Mouse (Mus musculus): ENCODE results near the gene Prpsap2.
"Not testable (repeated sequence)": the region's sequence is repeated elsewhere in the genome, so short reads cannot be mapped to it uniquely, and the experiment has no call there.

The Prpsap2 gene

GRCm38 (mm10) chr11:61761584-61762407 is at the start of gene Prpsap2:
Prpsap2 (minus strand) TSS chr11:61762088.
- DNase-seq = peak; percentile 99

- DNase-seq = no peak
These were observed 47.9 kb upstream of the Prpsap2 start for GRCm38 (mm10) chr11:61809793-61810192.

GRCm38 (mm10) chr11:61808551-61809117 is 46.7 kb upstream of the Prpsap2 start:
- DNase-seq = no peak

GRCm38 (mm10) chr11:61793441-61793840 is 31.6 kb upstream of the Prpsap2 start:
- DNase-seq = no peak

GRCm38 (mm10) chr11:61788550-61788949 is 26.7 kb upstream of the Prpsap2 start:
- no peak for DNase-seq

- not testable (repeated sequence) for DNase-seq
These were observed 20.6 kb upstream of the Prpsap2 start for GRCm38 (mm10) chr11:61782526-61782925.

- DNase-seq = no peak
These were observed 12.8 kb upstream of the Prpsap2 start for GRCm38 (mm10) chr11:61774551-61775149.

- no peak for DNase-seq
These were observed 1.4 kb downstream of the Prpsap2 start for GRCm38 (mm10) chr11:61760518-61760917.

GRCm38 (mm10) chr11:61757151-61757550 is 4.7 kb downstream of the Prpsap2 start:
- DNase-seq = no peak

GRCm38 (mm10) chr11:61751612-61752011 is 10.3 kb downstream of the Prpsap2 start:
- DNase-seq = no peak

- no peak for DNase-seq
These were observed 14.7 kb downstream of the Prpsap2 start for GRCm38 (mm10) chr11:61747161-61747560.

GRCm38 (mm10) chr11:61745781-61746180 is 16.1 kb downstream of the Prpsap2 start:
- DNase-seq = no peak

- DNase-seq = no peak
These were observed 17.4 kb downstream of the Prpsap2 start for GRCm38 (mm10) chr11:61744460-61744859.

GRCm38 (mm10) chr11:61743768-61744167 is 18.1 kb downstream of the Prpsap2 start:
- DNase-seq = no peak

- DNase-seq = no peak
These were observed 21.4 kb downstream of the Prpsap2 start for GRCm38 (mm10) chr11:61740500-61740899.

- DNase-seq = no peak
These were observed 24.6 kb downstream of the Prpsap2 start for GRCm38 (mm10) chr11:61737290-61737689.

GRCm38 (mm10) chr11:61732672-61733071 is 29.2 kb downstream of the Prpsap2 start:
- DNase-seq = no peak

GRCm38 (mm10) chr11:61728037-61728436 is 33.9 kb downstream of the Prpsap2 start:
- DNase-seq = no peak

- DNase-seq = no peak
These were observed 39.8 kb downstream of the Prpsap2 start for GRCm38 (mm10) chr11:61722077-61722476.

- DNase-seq = no peak
These were observed 41.3 kb downstream of the Prpsap2 start, which contains the start of gene Slc5a10 for GRCm38 (mm10) chr11:61720636-61721035. Slc5a10 (minus strand) TSS chr11:61720826.

- no peak for DNase-seq
These were observed 42.1 kb downstream of the Prpsap2 start for GRCm38 (mm10) chr11:61719826-61720225.

- DNase-seq = no peak
These were observed 42.5 kb downstream of the Prpsap2 start for GRCm38 (mm10) chr11:61719387-61719786.

- DNase-seq = no peak
These were observed 43.9 kb downstream of the Prpsap2 start for GRCm38 (mm10) chr11:61717990-61718389.

GRCm38 (mm10) chr11:61715130-61715529 is 46.8 kb downstream of the Prpsap2 start:
- no peak for DNase-seq

All from cerebellum, adult 11 months (tissue).